Mouse (Mus musculus) urinary bladder, postnatal 14 days (tissue): ENCODE measurements at regions not wholly inside any gene's neighbourhood (a gene's known extent, or its start where the extent isn't known, plus 50 kb on each side); places are given as distances from the start of the nearest gene placed in this dataset.
A peak's percentile ranks its signal among the peaks of the same experiment; 100 is the strongest.

Experiments used
- DNase-seq: peaks from one replicate; pipeline ENCODE4 v3.0.0; 2021; ENCODE audit warnings: low spot score

DNA sequence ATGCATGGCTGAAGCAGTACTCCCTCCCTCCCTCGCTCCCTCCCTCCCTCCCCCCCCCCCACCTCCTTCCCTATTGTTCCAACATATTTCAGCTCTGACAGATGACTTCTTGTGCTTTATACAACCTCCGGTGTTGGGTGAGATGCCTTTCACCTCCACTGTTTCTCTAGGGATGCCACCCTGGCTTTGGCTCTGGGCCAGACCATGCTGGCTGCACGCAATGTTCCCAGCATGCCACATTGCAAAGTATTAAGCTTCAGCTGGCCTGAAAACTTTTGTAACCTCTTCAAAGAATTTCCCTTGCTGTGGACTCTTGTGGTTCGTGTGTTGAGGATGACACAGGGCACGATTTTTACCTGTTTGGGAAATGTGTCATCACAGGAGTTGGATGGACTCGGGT, 107.1 kb upstream of the Cd180 start:
- DNase-seq = no peak

DNA sequence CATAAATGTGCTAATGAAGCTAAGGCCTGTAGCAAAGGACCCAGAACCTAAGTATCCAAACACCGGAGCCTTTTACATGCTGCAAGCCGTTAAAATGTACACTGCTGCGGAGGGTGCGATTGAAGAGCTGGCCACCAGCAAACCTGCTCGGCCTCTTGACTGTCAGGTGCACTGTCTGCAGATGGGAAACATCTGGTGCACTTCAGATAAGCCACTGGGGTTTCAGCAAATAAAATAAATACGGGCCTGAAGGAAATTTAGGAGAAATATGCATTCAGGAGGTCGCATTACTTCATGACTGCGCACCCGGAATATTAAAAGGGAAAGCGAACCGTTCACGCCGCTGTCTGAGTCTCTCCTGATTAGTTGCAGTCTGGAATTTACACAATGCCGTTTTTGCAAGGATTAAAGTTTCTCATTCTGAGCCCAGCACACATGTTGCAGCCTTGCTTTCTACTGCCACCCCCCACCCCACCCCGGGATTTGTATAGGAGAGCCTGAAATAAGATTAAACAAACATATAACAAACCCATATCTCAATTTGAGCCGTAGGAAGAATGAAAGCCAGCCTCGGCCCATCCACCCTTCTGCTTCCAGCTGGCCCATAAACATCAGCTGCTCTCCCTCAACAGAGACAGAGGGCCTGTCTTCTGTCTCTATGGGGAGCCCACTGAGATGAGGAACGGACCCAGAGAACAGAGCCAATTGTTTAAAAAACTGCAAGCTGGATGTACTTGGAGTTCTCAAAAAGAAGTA, 103.5 kb upstream of the Cd180 start:
- peak; percentile 35 for DNase-seq

DNA sequence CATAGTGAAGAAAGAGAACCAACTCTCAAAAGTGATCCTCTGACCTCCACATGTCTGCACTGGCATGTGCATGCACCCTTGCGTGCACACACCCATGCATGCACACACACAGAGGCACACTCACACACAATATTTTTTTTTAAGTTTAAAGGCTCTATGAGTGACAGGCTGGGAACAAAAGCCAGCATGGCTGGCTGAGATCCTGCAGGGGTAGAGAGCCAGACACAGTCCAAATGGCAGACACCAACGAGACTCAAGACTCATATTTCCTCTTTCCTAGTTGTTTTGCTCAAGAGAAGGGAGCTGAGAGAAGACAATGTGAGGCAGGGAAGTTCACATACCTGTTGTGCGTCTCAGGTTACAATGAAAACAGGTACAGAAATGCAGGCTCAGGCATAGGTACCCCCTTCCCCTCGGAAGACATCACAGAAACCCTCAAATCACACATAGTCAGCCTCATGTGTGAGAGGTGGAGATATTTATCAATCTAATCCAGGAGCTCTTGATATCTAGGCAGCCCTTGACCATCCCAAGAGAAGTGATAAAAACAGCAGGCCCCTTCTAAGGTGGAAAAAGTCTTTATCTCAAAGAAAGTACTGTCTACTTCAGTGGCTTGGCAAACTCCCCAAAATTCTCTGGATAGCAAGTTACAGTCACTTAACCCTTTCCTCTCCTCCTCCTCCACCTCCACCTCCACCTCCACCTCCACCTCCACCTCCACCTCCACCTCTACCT, 101.4 kb upstream of the Cd180 start:
- DNase-seq = no peak

DNA sequence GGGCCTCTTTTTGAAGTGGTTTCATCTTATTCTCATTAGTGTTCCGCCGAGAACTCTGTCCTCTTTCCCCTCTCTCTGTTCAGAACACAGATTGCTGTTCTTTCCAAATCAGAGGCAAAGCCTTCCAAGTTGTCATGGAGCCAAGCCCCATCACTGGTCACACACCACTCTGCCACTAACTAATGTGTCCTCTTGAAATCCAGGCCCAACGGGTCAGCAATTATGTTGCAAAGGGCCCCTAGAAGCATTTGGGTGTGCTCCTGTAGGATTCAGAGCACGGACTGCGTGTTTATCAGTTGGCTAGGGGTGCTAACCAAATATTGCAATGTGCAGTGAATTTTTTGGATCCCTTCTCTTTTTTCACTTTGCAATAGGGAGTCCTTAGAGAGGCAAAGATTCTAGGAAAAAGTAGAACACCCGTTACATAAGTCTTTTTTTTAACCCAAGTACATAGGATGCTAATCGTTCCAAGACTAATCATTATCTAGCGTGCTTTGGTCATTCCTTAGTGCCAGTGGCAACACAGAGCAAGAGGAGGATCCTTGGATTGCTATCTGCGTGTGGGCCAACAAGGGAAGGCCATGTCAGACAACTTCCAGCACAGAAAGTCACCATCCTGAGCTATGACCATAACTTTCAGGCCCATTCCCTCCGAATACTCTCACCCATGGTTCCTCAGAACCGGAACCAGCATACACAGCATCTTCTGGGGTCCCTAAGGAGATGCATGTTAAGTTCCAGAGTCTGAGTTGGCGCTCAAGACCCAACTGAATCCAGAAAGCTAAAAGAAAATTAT, 99.8 kb upstream of the Cd180 start:
- peak; percentile 67 for DNase-seq

DNA sequence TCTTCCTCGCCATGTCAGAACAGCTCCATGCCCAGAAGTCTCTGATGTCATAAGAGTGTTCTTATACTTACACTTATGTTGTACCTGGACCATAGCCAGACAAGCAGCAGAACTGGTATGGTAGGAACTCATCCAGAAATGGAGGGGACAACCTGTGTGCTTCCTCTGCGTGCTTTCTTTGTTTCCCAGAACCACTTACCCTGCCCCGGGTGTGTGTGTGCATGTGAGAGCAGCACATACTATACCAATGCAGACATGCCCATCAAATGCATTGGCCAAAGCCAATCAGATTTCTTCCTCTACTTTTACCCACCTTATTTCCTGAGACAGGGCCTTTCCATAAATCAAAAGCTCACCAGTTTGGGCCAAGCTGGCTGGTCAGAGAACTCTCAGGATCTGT, 99.2 kb upstream of the Cd180 start:
- peak; percentile 51 for DNase-seq

DNA sequence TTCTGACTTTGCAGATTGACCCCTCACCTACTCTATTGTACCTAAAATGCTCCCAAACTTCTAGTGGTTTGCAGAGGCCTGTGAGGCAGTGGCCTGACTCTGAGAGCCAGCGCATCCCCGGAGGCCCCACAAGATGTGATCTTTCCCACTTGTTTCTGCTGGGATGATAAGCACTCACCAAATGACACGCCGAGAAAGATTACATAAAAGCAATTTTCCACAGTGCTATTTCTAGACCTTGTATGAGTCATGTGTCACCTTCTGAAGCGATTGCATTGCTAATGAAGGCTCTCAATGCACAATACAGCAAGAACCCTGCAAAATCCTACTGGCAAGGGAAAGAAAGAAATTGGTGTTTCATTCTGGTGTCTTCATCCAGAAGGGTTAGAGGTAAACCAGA, 97.8 kb upstream of the Cd180 start:
- DNase-seq = no peak

DNA sequence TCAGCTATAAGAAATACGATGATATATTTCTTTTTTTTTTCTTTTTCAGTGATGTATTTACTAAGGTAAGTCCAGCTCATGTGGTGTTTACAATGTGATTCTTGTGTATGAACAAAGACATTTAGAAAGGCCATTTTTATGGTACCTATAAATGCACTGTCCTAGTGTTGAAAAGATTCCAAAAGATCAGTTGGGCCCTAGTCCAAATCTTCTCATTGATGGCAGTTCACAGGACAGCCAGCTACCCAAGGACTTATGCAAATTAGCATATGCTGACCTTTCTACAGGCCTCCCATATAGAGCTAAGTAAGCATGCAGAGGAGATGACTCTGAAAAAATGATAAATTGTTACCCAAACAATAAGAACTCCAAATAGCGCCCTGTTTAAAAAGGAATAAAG, 97.3 kb upstream of the Cd180 start:
- no peak for DNase-seq

DNA sequence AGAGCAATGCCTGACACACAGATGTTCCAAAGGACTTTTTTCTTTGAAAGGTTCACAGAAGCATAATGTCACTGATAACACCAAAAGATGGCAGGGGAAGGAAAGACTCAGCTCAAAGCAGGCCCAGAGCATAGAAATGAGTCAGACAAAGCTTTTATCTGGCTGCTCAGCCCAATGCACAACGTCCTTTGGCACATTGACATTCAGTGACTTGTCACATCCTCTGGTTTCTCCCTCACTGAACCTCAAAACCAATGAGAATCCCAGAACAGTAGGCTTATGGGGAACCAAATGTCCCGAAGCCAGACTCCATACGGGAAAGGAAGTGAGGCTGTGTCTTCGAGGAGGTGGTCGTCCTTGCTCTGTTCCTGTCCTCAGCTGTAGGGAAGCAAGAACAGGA, 95.2 kb upstream of the Cd180 start:
- DNase-seq = no peak

DNA sequence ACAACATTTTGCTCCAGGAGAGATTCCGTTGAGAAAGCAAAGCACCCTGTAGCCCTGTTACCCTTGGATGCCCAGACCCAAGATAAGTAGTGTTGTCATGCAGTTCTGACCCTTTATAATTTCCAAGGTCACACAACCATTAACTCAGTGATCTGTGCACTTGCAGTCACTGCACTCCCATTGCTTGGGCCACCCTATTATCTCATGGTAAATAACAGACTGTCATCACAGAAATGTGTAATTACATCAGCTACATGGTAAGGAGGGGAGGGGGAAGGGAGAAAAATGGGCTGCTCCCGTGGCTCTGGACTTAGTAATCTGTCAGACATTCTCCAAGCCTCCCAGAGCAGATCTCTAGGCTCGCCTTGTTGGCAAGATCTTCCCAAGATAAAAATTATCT, 93.8 kb upstream of the Cd180 start:
- no peak for DNase-seq

DNA sequence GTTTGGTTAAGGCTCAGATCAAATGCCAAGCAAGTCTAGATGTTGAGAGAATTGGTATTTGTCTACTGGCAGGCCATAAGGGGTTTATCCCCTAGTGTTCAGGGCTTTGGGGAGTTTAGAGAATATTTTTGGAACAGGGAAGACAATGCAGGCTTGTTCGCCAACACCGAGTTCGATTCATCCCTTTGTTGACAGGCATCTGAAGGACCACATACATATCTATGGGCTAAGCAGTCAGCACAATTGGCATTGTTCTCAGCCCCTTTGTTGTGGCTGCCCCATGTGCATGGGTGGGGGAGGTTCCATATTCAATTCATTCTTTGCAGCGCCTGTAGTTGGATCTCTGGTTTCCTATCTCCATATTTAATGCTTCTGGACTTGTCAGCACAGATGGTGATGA, 93.3 kb upstream of the Cd180 start:
- no peak for DNase-seq

DNA sequence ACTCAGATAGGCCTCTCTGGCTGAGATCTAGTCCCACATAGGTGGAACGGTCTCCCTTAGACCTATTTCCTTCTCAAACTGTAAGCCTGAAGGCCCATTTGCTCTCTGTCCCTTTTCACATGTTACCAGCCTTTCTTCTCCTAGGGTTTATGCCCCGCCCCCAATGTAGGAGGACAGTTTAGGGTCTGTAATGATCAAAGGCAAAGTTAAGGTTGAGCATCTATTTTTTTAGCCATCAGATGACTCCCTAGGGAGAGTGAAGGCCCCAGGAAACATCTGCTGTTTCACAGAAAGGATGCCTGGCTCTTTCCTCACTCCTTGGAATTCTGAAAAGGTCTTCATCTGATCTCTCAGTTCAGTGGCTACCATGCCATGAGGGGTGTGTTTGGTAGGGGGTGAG, 68.9 kb upstream of the Cd180 start:
- DNase-seq = no peak

DNA sequence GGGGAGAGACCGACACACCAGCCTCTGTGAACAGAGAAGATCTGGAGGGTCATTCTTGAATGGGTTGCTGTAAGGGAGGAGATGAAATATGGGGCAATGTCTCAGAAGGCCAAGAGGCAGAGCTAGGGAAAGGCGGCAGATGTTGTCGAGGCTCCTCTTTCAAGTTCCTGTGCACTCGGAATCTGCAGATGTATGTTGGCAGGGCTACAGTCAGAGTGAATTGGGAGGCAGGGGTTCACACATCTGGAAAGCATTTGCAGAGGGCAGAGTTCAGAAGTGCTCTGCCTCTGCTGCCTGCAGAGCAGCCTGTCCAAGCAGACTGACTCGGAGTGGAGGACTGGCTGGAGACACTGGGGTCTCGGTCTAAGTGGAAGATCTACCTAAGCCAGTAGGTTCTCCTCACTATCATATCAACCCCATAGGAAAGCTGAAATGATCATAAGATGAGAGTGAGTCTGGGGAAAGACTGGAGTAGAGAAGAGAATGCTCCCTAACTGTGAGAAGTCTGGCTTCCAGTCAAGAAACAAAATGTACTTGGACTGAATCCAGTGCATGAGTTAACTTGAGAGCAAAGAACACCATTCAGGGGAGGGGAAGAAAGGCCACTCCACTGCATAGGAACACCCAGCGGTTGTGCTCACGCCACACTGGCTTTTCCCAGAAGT, 68.1 kb upstream of the Cd180 start:
- peak; percentile 75 for DNase-seq

DNA sequence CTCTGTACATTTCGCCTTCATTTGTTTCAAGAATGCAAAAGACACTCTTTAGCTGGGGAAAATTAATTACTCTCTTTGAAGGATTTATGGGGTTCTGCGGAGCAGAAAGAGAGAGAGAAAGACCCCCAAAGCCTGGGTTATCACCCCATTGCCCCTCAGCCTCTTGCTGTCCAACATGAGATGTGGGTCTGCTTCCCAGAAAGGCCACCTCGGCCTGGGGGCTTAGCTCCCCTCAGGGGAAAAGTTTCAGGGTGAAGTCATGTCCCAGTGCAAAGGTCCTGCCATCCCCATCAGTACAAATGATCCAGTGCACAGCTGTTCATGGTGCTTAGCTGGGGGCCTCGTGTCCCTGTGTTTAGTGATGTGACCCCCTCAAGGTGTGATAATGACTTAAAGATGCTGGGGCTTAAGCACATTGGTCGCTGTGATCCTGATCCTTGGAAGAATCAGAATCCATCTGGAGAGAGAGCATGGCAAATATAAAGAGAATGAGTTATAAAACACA, 67.5 kb upstream of the Cd180 start:
- DNase-seq = no peak

DNA sequence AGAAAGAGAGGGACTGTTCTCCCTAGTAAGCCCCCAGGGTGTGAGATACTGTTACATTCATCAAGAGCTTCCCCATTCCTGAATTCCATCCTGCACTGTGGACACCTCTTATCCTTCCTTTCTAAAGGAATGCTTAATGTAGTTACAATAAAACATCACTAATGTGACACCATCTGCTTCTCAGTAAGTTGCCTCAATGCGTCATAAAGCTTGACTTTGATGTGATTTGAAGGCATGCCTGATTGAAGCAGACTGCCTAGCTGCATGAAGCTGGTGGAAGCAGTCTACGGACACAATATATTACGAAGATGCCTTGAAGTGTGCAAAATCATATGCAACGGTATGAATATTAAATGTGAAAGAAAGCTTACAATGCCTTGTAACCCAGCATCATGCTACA, 65.6 kb upstream of the Cd180 start:
- no peak for DNase-seq

DNA sequence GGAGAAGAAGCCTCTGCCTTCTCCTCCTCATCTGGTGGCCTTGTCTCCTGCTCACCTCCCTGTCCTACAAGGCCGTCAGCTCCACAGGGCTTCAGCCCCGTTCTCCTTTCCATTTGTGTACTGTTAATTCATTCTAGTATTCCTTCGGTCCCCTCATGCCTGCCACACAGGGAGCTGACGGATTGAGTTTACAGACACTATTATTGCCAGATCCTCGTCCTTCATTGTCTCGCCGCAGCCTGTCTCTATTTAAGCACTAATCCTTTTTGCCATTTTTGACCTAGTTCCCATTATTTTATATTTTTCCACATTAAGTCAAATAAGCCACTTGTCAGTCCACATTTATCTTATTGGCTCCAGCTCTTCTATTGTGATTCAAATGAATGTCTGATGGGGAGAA, 64.2 kb upstream of the Cd180 start:
- no peak for DNase-seq

DNA sequence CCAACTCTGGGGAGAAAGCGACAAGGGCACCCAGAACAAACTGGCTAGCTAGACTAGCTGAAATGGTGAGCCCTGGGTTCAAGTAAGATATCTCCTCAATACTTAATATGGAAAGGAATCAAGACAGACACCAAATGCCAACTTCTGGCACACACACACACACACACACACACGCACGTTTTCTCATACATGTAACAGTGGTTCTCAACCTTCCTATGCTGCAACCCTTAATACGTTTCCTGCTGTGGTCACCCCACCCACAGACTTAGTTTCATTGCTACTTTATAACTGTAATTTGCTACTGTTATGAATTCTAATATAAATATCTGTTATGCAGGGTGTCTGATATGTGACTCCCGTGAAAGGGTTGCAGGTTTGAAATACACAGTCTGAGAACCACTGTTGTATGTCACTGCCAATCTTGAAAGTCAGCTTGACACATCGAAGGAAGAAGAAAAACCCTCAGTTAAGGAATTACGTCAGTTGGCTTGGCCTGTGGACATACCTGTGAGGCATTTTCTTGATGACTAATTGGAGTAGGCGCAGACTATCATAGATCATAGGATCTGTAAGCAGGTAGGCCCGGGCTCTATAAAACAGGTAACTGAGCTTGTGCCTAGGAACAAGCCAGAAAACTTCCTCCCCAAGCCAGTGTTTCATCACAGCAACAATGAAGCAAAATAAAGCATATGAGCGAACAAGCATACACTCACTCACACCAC, 59.0 kb upstream of the Cd180 start:
- no peak for DNase-seq

DNA sequence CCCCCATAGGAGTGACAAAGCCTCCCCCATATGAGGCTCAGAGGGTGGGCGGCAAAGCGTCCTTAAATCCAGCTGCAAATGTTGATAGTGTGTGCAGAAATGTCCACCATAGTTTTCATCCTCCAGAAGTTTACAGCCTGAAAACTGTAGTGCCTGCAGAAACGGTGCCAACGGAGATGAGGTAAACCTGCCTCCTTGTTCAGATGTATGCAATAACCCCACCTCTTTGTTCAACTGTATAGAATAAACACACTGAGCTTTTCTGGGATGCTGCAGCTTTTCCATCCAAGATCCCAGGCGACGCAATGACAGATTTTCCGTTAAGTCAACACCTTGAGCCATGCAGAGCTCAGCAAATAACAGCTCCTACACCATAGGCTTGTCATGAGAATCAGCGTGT, 57.3 kb upstream of the Cd180 start:
- no peak for DNase-seq

DNA sequence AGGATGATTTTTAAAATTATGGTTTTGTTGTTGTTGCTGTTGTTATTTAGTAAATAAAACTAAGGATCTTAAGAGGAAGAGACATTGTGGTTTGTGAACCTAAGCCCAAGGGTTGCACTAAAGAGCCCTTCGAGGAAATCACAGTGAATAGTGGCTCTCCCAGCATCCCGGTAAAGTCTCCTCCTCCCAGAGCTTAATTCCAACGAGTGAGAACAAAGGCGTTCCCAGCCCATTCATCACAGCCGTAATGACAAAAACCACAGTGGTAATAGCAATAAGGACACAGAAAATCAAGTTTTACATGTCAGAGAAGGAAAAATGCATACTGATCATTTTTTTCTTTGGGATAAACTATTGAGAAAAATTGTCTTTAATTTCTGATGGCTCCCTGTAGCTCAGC, 56.3 kb upstream of the Cd180 start:
- DNase-seq = no peak

DNA sequence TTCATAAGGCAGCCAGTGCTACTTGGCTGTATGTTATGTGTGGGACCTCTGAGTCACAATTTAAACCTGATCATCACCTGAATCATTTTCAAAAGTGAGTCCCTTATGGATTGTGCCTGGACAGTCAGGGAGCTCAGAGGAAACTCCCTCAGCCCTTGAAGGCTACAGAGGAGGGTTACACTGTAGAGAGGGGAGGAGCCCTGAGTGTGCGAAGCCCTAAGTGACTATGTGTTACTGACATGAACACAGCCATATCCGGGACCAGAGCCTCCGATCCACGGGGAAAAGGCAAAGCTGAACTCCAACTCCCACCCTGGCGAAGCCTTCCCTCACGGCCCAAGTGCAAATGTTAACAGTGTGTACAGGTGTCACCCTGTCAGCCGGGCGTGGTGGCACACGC, 53.7 kb upstream of the Cd180 start:
- DNase-seq = no peak

DNA sequence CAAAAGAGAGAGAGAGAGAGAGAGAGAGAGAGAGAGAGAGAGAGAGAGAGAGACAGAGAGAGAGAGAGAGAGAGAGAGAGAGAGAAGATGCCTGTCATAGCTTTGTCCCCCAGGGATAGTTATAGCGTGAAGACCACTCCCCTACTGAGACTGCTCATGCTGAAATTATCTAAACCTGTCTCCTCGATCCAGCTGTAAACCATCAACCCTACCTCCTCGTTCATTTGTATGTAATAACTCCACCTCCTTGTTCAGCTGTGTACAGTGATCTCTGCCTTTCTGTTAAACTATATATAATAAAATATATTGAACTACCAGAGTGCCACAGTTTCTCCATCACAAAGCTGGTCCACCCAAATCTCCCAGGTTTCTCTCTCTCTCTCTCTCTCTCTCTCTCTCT, 53.2 kb upstream of the Cd180 start:
- DNase-seq = no peak
